Mouse (Mus musculus): Measurements from ENCODE around the gene Ifitm5. TPM values are rescaled to one million over a fixed set of nuclear protein-coding genes. Genes with fewer than 3 reads are reported as not detected.

Ifitm5 gene
- total RNA-seq, 4 experiments from 2014 or later: not detected

- DNase-seq (ENCODE audit: low spot score in 2 of 2): no peak
Observed at GRCm38 (mm10) chr7:140902036-140902875, 47.8 kb downstream of the Ifitm5 start.

GRCm38 (mm10) chr7:140900220-140900619 is 49.9 kb downstream of the Ifitm5 start, which contains the start of gene Cox8b:
TSS of gene Cox8b (minus strand) at chr7:140900446.
- DNase-seq (ENCODE audit: low spot score in 2 of 2): no peak

GRCm38 (mm10) chr7:140899121-140899520 is 51.0 kb downstream of the Ifitm5 start:
- DNase-seq (ENCODE audit: low spot score in 2 of 2): no peak

Other genes with a start within 250 kb of the Ifitm5 start
- under 1 TPM in 1 of 4 experiments, not detected in 3; 0.35 TPM for gene Cyp2e1, start 186.6 kb downstream of the Ifitm5 start, total RNA-seq (2022)
- gene Syce1, start 162.4 kb downstream of the Ifitm5 start, total RNA-seq (2022): under 1 TPM in 3 of 4 experiments, not detected in 1; 0.43 to 0.72 (median 0.63) TPM
- 10 to 100 TPM; 16.3 to 17.8 (median 16.7) TPM for gene Zfp941, start 128.1 kb downstream of the Ifitm5 start, total RNA-seq (2022)
- gene Urah, start 115.3 kb downstream of the Ifitm5 start, total RNA-seq (2022): 1 to 10 TPM; 2.3 to 3.6 (median 2.6) TPM
- gene Scgb1c1, start 104.7 kb downstream of the Ifitm5 start, total RNA-seq (2022): not detected
- gene Odf3, start 102.5 kb downstream of the Ifitm5 start, total RNA-seq (2022): not detected
- gene Gm45785, start 94.0 kb downstream of the Ifitm5 start, total RNA-seq (2022): 1 to 10 TPM in 1 of 4 experiments, under 1 TPM in 2, not detected in 1; 0.43 to 1.5 (median 0.85) TPM
- gene Ric8a, start 93.3 kb downstream of the Ifitm5 start, total RNA-seq (2022): 10 to 100 TPM; 74.6 to 79.7 (median 77.3) TPM
- gene Bet1l, start 92.7 kb downstream of the Ifitm5 start, total RNA-seq (2022): 10 to 100 TPM; 24.8 to 28.6 (median 26.2) TPM
- 100 to 1,000 TPM; 105 to 120 (median 119) TPM for gene Psmd13, start 68.3 kb downstream of the Ifitm5 start, total RNA-seq (2022)
- 10 to 100 TPM; 65.3 to 73.7 (median 70.3) TPM for gene Sirt3, start 68.0 kb downstream of the Ifitm5 start, total RNA-seq (2022)
- gene Cox8b, start 49.8 kb downstream of the Ifitm5 start, total RNA-seq (2022): 1 to 10 TPM in 3 of 4 experiments, not detected in 1; 1.8 to 2.3 (median 1.9) TPM
- under 1 TPM; 0.49 to 0.64 (median 0.59) TPM for gene Nlrp6, start 29.4 kb downstream of the Ifitm5 start, total RNA-seq (2022)
- gene Pgghg, start 8.9 kb downstream of the Ifitm5 start, total RNA-seq (2022): 1 to 10 TPM; 3.6 to 6.3 (median 4.9) TPM
- not detected for gene Gm45717, start 5.6 kb upstream of the Ifitm5 start, total RNA-seq (2022)
- gene Ifitm2, start 5.7 kb upstream of the Ifitm5 start, total RNA-seq (2022): 10 to 100 TPM; 13.8 to 19.4 (median 17.2) TPM
- gene Ifitm1, start 16.9 kb upstream of the Ifitm5 start, total RNA-seq (2022): 1 to 10 TPM; 2.5 to 5.1 (median 2.7) TPM
- 10 to 100 TPM in 3 of 4 experiments, 1 to 10 TPM in 1; 9.0 to 40.6 (median 20.8) TPM for gene Ifitm3, start 60.5 kb upstream of the Ifitm5 start, total RNA-seq (2022)
- 1 to 10 TPM in 1 of 4 experiments, not detected in 3; 1.1 TPM for gene Ifitm6, start 67.6 kb upstream of the Ifitm5 start, total RNA-seq (2022)
- gene Gm17387, start 78.8 kb upstream of the Ifitm5 start, total RNA-seq (2022): not detected
- gene B4galnt4, start 110.8 kb upstream of the Ifitm5 start, total RNA-seq (2022): 10 to 100 TPM; 72.5 to 87.3 (median 78.8) TPM
- not detected for gene Pkp3, start 127.9 kb upstream of the Ifitm5 start, total RNA-seq (2022)
- 1 to 10 TPM; 2.6 to 3.1 (median 2.9) TPM for gene Sigirr, start 150.3 kb upstream of the Ifitm5 start, total RNA-seq (2022)
- gene Ano9, start 167.5 kb upstream of the Ifitm5 start, total RNA-seq (2022): not detected
- gene Ptdss2, start 172.1 kb upstream of the Ifitm5 start, total RNA-seq (2022): 10 to 100 TPM; 39.5 to 57.5 (median 54.0) TPM
- 10 to 100 TPM; 37.5 to 49.4 (median 42.2) TPM for gene Rnh1, start 222.6 kb upstream of the Ifitm5 start, total RNA-seq (2022)
- gene Hras, start 243.7 kb upstream of the Ifitm5 start, total RNA-seq (2022): 100 to 1,000 TPM; 181 to 211 (median 191) TPM
- 1 to 10 TPM; 3.6 to 5.6 (median 5.1) TPM for gene Lrrc56, start 243.9 kb upstream of the Ifitm5 start, total RNA-seq (2022)